Mouse (Mus musculus): ENCODE results near the gene Dhcr24. TPM values are rescaled to one million over a fixed set of nuclear protein-coding genes. Genes with fewer than 3 reads are reported as not detected.

Gene Dhcr24
- polyA plus RNA-seq, 1 experiment from 2014 or later: 6.9 TPM

DNA sequence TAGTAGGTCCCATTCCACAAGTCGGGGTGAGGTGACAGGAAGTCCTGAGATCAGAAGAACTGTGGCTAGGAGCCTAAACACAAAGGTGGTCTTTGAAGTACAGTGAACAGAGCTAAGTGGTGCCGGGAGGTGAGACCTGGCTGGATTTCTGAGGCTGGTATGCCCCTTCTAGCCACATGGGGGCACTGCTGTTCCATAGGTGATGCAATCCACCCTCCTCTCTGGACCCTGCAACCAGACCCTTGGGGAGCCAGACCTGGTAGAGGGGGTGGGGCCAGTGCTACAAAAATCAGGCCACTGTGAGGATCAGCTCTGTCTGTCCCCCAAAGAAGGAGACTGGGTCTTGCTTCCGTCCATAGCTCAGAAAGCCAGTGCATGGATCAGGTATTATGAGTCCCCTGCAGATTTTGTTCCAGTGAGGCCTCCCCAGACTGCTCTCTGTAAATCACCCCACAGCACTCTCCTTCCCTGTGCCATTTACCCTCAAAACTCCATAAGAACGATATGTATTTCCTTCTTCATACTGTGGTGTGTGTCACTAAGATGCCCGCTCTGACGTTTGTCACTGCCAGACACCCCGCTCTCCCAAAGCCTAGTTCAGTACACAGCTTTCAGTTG is 53.5 kb downstream of the Dhcr24 start:
- H3K4me2 ChIP-seq: no peak overlapping the region
- no peaks in the 10 kb centered on the region for H3K36me3 ChIP-seq
- no peak overlapping the region for H3K27ac ChIP-seq
- H3K4me1 ChIP-seq: peaks cover 13% of the 10 kb centered on the region
- ATAC-seq (ENCODE audit: insufficient number of reproducible peaks, insufficient read depth, low FRiP score, low TSS enrichment, low read depth): no peak
- 42% methylated on average over 7 of the region's 7 CpGs for WGBS
- H3K9ac ChIP-seq: no peak overlapping the region
- H3K4me3 ChIP-seq: no peak overlapping the region
- H3K9me3 ChIP-seq: no peaks in the 10 kb centered on the region
- H3K27me3 ChIP-seq: peaks cover 15% of the 10 kb centered on the region

DNA sequence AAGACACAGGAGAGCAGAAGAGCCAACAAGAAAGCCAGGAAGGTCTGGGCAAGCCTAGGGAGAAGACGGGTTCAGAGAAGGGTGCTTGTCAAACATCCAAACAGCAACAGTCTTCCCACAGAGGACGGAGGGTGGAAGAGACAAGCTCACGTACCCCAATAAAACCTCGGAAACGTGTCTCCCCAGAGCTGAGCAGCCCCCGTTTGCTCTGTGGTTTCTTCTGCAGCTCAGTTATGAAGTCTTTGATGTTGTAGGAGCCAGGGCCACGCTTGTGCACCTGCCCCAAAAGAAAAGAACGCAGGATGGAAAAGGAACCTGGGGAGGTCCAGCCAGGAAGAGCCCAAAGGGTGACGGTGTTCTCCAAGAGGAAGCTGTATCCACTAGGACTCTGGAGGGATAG is 54.0 kb downstream of the Dhcr24 start:
- no peaks in the 10 kb centered on the region for H3K9me3 ChIP-seq
- no peaks in the 10 kb centered on the region for H3K36me3 ChIP-seq
- no peak overlapping the region for H3K27ac ChIP-seq
- no peak overlapping the region for H3K9ac ChIP-seq
- 76% methylated on average over 9 of the region's 9 CpGs for WGBS
- peaks cover 13% of the 10 kb centered on the region for H3K4me1 ChIP-seq
- H3K27me3 ChIP-seq: peaks cover 15% of the 10 kb centered on the region
- H3K4me3 ChIP-seq: no peak overlapping the region
- no peak for ATAC-seq (ENCODE audit: insufficient number of reproducible peaks, insufficient read depth, low FRiP score, low TSS enrichment, low read depth)
- no peak overlapping the region for H3K4me2 ChIP-seq

DNA sequence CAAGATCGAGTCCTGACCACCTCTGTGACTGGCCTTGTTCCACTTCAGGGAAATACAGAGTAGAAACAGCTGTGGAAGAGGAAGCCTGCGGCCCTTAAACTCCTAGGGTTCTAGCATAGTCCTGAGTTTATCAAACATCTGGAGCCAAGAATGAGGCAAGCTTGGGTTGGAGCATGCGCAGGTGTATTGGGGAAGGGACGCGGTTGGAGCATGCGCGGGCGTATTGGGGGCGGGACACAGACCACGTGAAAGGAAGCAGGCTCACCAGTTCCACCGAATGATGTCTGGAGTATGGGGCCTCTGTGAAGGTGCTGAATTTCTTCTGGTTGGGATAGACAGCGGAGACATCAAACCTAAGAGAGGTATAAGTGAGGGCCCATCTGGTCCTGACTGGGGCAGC is 54.8 kb downstream of the Dhcr24 start:
- no peaks in the 10 kb centered on the region for H3K9me3 ChIP-seq
- H3K4me3 ChIP-seq: no peak overlapping the region
- 73% methylated on average over 12 of the region's 12 CpGs for WGBS
- no peak overlapping the region for H3K27ac ChIP-seq
- no peak for ATAC-seq (ENCODE audit: insufficient number of reproducible peaks, insufficient read depth, low FRiP score, low TSS enrichment, low read depth)
- peaks cover 15% of the 10 kb centered on the region for H3K27me3 ChIP-seq
- no peaks in the 10 kb centered on the region for H3K36me3 ChIP-seq
- peaks cover 13% of the 10 kb centered on the region for H3K4me1 ChIP-seq
- H3K9ac ChIP-seq: no peak overlapping the region
- no peak overlapping the region for H3K4me2 ChIP-seq

DNA sequence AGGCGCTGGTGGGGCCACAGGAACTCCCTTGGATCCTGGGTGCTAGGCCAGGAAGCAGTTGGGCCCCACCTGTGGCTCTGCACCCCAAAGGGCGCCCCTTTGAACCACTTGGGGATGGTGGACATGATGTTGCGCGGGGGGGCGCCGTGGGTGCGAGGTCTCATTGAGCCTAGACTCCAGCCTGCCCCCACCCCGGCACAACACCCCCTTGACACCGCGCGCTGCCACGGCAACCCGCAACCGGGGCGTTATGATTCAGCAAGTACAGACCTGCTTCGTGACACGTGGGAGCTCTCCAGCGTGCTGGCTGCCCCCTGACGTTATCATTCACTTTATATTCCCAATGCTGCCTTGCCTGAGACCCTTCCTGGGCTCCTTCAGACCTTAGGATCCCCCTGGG is 56.2 kb downstream of the Dhcr24 start, which contains the start of gene Lexm:
Gene Lexm (minus strand): TSS at position 186 of the 400 bp plus-strand sequence.
- 1% methylated on average over 15 of the region's 19 CpGs for WGBS
- H3K36me3 ChIP-seq: no peaks in the 10 kb centered on the region
- H3K4me1 ChIP-seq: peaks cover 17% of the 10 kb centered on the region
- ATAC-seq (ENCODE audit: insufficient number of reproducible peaks, insufficient read depth, low FRiP score, low TSS enrichment, low read depth): no peak
- H3K4me2 ChIP-seq: peak within 1 kb of the TSS; percentile 52
- no peak within 1 kb of the TSS for H3K27ac ChIP-seq
- no peaks in the 10 kb centered on the region for H3K9me3 ChIP-seq
- H3K9ac ChIP-seq: no peak within 1 kb of the TSS
- no peak within 1 kb of the TSS for H3K4me3 ChIP-seq
- peaks cover 28% of the 10 kb centered on the region for H3K27me3 ChIP-seq

DNA sequence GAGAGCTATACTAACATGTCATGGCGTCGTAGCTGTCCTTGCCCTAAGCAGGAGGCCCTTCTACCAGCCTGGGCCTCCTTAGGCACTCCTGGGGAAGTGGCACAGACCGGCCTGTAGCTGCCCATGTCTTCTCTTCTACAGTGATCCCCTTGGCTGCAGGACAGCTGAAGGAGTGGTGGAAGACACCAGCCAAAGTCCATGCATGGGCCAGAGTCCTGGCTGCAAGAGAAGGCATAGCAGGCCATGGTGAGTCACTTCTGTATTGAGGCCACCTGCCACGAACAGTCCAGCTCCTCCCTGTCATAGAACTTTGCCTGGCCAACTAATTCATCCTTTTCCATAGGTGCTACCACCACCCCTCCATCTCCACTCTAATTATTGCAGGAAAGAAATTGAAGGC is 58.1 kb downstream of the Dhcr24 start:
- Histone ChIP-seq H3K9me3 (no peaks in the 10 kb centered on the region), H3K4me3 (no peak overlapping the region), H3K27me3 (peaks cover 46% of the 10 kb centered on the region), H3K9ac (no peak overlapping the region), H3K27ac (no peak overlapping the region), H3K36me3 (no peaks in the 10 kb centered on the region), H3K4me2 (no peak overlapping the region), H3K4me1 (peaks cover 20% of the 10 kb centered on the region)
- ATAC-seq (ENCODE audit: insufficient number of reproducible peaks, insufficient read depth, low FRiP score, low TSS enrichment, low read depth): no peak
- 80% methylated on average over 4 of the region's 4 CpGs for WGBS

DNA sequence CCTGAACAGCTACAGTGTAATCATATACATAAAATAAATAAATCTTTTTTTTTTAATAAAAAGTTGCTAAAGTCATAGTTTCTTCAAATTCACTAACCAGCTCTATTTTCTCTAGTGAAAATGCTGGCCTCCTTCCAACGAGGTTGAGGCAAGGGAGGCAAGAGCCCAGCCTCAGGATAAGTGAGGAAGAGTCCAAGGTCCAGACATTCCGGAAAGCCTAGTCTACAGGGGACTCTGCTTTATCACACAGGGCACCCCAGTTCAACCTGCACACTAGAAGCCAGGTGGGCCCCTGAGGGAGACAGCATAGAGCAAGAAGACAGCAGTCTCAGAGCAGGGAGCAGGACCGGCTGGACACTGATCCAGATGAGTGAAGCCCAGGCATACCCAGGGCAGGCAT is 60.6 kb downstream of the Dhcr24 start:
- H3K27ac ChIP-seq: no peak overlapping the region
- H3K9ac ChIP-seq: no peak overlapping the region
- H3K27me3 ChIP-seq: peaks cover 64% of the 10 kb centered on the region
- WGBS: 70% methylated on average over 3 of the region's 3 CpGs
- H3K36me3 ChIP-seq: no peaks in the 10 kb centered on the region
- peaks cover 14% of the 10 kb centered on the region for H3K4me1 ChIP-seq
- ATAC-seq (ENCODE audit: insufficient number of reproducible peaks, insufficient read depth, low FRiP score, low TSS enrichment, low read depth): no peak
- H3K9me3 ChIP-seq: no peaks in the 10 kb centered on the region
- no peak overlapping the region for H3K4me3 ChIP-seq
- H3K4me2 ChIP-seq: no peak overlapping the region

DNA sequence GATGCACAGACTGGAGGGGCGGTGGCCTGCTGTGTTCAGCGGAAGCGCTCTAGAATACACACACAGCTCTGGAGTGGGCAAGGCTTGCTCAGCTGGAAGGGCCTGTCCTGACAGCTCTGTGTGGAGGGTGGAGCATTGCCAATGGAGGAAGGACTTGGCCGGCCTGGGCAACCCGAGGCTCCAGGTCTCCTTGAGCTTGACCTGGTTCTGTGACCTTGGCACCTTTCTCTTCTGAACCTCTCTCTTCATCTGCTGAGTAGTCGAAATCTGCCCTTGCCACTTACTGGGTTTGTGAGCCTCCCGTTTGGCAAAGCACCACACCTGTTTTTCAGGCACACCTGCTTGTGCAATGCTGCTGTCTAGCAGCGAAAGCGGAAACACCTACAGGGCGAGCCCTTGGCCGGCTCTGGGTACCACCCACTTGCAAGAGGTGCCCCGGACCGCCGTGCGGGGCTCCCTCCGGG is 61.2 kb downstream of the Dhcr24 start, which contains the start of gene Ttc22:
Gene Ttc22 (plus strand): TSS at position 403 of the 464 bp plus-strand sequence.
- H3K27me3 ChIP-seq: peaks cover 64% of the 10 kb centered on the region
- peak within 1 kb of the TSS; percentile 36 for H3K4me2 ChIP-seq
- peak within 1 kb of the TSS; percentile 10; the same call in 1 of the 2 replicates for H3K4me3 ChIP-seq
- no peaks in the 10 kb centered on the region for H3K36me3 ChIP-seq
- H3K27ac ChIP-seq: no peak within 1 kb of the TSS
- peaks cover 10% of the 10 kb centered on the region for H3K4me1 ChIP-seq
- no peak for ATAC-seq (ENCODE audit: insufficient number of reproducible peaks, insufficient read depth, low FRiP score, low TSS enrichment, low read depth)
- 0 out of 2 replicates have a peak within 1 kb of the TSS, but pooled peaks have one; percentile 6 for H3K9ac ChIP-seq
- WGBS: 21% methylated on average over 16 of the region's 16 CpGs
- no peaks in the 10 kb centered on the region for H3K9me3 ChIP-seq

DNA sequence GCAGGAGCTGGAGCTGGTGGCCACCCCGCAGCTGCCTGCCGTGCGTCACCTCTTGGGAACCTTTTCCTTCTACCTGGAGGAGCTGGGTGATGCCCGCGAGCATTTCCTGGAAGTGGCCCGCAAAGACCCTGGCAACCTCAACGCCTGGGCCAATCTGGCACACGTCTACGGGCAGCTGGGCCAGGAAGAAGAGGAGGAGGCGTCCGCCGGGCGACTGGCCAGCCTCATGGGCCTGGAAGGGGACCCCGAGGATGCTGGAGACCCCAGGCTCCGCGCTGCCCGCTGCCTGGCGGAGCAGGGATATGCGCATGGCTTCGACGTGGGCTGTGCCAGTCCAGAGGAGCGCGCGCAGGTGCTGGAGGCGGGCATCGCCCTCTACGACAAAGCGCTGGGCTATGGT is 61.9 kb downstream of the Dhcr24 start:
- Histone ChIP-seq H3K4me2 (peak overlapping the region; percentile 36), H3K27me3 (peaks cover 59% of the 10 kb centered on the region), H3K9me3 (no peaks in the 10 kb centered on the region), H3K27ac (no peak overlapping the region), H3K9ac (0 out of 2 replicates have a peak overlapping the region, but pooled peaks have one; percentile 6), H3K4me1 (0 out of 2 replicates have a peak, but pooled peaks cover 7% of the 10 kb centered on the region), H3K36me3 (no peaks in the 10 kb centered on the region), H3K4me3 (0 out of 2 replicates have a peak overlapping the region, but pooled peaks have one; percentile 10)
- no peak for ATAC-seq (ENCODE audit: insufficient number of reproducible peaks, insufficient read depth, low FRiP score, low TSS enrichment, low read depth)
- 35% methylated on average over 28 of the region's 28 CpGs for WGBS

DNA sequence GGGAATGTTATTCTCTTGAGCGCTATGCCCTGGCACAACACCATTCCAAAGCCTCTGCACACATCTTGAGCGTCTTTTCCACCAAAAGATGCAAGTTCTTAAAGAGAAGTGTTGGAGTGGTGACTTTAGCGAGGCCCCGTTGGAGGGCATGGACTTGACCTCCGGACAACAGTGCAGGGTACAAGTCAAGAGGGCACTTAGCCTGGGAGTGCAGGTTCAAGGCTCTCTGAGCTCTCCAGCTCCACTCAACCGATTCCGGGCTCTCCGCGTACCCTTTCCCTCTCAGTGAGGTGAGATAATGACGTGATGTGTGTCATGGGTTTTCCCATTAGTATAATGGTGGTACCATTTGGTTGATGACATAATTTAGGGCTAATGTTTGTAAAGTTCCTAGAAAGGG is 63.4 kb downstream of the Dhcr24 start:
- H3K9ac ChIP-seq: no peak overlapping the region
- no peak for ATAC-seq (ENCODE audit: insufficient number of reproducible peaks, insufficient read depth, low FRiP score, low TSS enrichment, low read depth)
- no peaks in the 10 kb centered on the region for H3K9me3 ChIP-seq
- WGBS: 92% methylated on average over 10 of the region's 10 CpGs
- H3K4me3 ChIP-seq: no peak overlapping the region
- H3K4me2 ChIP-seq: no peak overlapping the region
- no peak overlapping the region for H3K27ac ChIP-seq
- H3K27me3 ChIP-seq: peaks cover 55% of the 10 kb centered on the region
- 0 out of 2 replicates have a peak, but pooled peaks cover 7% of the 10 kb centered on the region for H3K4me1 ChIP-seq
- no peaks in the 10 kb centered on the region for H3K36me3 ChIP-seq

DNA sequence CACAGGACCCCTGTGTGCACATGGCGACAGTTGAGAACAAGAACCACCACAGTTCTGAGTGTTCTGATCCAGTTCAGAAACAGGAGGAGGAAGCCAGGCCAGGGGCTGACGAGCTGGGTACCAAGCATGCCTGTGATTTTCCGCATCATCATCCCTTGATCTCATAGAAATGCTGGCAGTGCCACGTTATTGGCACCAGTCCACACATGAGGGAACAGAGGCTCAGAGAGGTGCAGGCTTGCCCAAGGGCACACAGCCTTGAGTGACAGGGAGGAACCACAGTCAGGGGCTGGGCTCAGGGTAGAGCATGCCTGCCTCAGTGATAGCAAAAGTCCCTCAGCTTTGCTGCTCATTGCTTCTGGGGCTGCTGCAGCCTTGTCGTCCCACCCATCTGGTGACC is 67.0 kb downstream of the Dhcr24 start:
- Histone ChIP-seq H3K36me3 (no peaks in the 10 kb centered on the region), H3K9ac (no peak overlapping the region), H3K27ac (no peak overlapping the region), H3K4me1 (peaks cover 28% of the 10 kb centered on the region), H3K4me2 (no peak overlapping the region), H3K9me3 (no peaks in the 10 kb centered on the region), H3K27me3 (peaks cover 35% of the 10 kb centered on the region), H3K4me3 (no peak overlapping the region)
- WGBS: 61% methylated on average over 5 of the region's 5 CpGs
- ATAC-seq (ENCODE audit: insufficient number of reproducible peaks, insufficient read depth, low FRiP score, low TSS enrichment, low read depth): no peak

DNA sequence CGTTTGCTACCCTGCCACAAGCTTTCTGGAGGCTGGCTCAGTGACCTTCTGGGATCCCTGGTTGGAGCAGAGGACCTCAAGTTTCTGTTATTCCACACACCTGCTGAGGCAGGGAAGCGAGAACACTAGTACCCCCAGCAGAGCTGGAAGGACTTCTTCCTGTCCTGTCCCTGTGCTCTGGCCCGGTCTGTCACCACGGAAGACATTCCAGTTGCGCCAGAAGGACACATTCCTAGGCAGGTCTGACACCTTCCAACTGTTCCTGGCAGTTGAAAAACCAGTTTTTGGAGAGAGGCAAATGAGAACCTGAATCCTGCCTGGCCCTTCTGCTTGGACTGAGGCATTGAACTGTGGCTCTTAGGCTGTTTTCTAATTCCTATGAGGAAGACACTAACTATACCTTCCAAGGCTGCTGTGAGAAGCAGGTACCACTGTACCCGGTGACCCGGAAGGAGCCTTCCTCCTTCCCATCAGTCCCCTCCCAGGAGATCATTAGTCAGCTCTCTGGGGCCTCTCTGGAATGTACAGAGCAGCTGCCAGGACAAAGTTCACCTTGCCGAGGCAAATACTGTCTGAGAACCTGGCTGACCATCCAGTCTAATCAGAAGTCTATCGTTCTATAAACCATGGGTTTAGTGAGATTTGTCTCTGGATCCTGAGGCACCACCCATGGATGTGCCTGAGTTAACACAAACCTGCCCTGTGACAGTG is 68.0 kb downstream of the Dhcr24 start:
- Histone ChIP-seq H3K36me3 (no peaks in the 10 kb centered on the region), H3K9me3 (no peaks in the 10 kb centered on the region), H3K4me1 (peaks cover 38% of the 10 kb centered on the region), H3K4me2 (no peak overlapping the region), H3K27ac (no peak overlapping the region), H3K27me3 (peaks cover 25% of the 10 kb centered on the region), H3K9ac (no peak overlapping the region), H3K4me3 (no peak overlapping the region)
- 47% methylated on average over 9 of the region's 9 CpGs for WGBS
- no peak for ATAC-seq (ENCODE audit: insufficient number of reproducible peaks, insufficient read depth, low FRiP score, low TSS enrichment, low read depth)

DNA sequence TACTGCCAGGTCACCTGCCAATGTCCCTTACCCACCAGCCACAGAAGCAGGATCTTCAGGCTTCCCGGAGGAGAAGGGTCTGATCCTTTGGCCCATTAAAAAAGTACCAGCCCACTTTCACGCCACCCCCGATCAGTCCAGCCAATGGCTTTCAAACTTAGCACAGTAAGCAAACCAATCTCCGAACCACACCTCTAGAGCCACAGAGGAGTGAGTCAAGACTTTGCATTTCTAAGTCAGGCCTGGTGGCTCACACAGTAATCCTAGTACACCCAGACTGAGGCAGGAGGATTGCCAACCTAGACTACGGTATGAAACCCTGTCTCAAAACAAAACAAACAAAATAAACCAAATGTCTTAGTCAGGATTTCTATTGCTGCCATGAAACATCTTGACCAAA is 68.5 kb downstream of the Dhcr24 start:
- Histone ChIP-seq H3K9me3 (no peaks in the 10 kb centered on the region), H3K4me1 (peaks cover 43% of the 10 kb centered on the region), H3K27ac (no peak overlapping the region), H3K4me3 (no peak overlapping the region), H3K4me2 (no peak overlapping the region), H3K27me3 (peaks cover 19% of the 10 kb centered on the region), H3K36me3 (no peaks in the 10 kb centered on the region), H3K9ac (no peak overlapping the region)
- no peak for ATAC-seq (ENCODE audit: insufficient number of reproducible peaks, insufficient read depth, low FRiP score, low TSS enrichment, low read depth)
- WGBS: 72% methylated on average over 5 of the region's 5 CpGs
